In the genomic region with DNA sequence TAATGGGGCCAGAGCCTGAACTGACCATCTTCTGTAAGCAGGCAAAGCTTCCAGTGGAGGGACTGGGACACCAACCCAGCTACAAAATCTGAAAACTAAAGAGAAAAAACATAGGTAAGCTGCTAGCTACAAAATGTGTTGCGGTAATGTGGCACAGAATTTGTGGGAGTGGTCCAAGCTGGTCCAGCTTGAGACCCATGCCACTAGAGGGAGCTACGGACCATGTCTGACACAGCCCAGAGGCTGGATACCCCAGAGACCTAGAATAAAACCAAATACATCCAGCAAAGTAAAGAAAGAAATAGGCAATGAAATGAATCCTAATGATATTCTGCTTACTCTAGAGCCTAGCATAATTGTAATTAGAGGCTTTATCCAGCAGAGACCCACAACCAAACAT, we compare ENCODE assay signal across 9 mouse cellular contexts.
DNase-seq lines count a peak whose midpoint lies in the region; ATAC-seq and TF ChIP-seq lines count a peak whose summit lies in the region.
"Had no signal": no experiment of that assay in that cellular context is flagged by ENCODE, and none has a peak within 500 bp of the region (broad histone marks: within the 10 kb centered on the region; RNA-seq: fewer than 3 reads in every experiment).

No protein-coding gene starts in this region.

- H3K27me3 ChIP-seq in hindbrain, embryonic 11.5 days (ENCODE audit: control insufficient read depth, insufficient read depth, low read length) = no peaks in the 10 kb centered on the region
- H3K27me3 ChIP-seq in liver, postnatal 0 days (ENCODE audit: insufficient read depth, low read length) = no peaks in the 10 kb centered on the region
- H3K27me3 ChIP-seq: midbrain, embryonic 12.5 days had no signal

- H3K4me2 ChIP-seq in hindbrain, embryonic 11.5 days (replicated peaks; ENCODE audit: low read depth, low read length) = no peak overlapping the region
- no peak overlapping the region for H3K4me2 ChIP-seq in liver, postnatal 0 days (ENCODE audit: low read depth, low read length)
- H3K4me2 ChIP-seq: midbrain, embryonic 12.5 days had no signal

- H3K9ac ChIP-seq in hindbrain, embryonic 11.5 days (ENCODE audit: low read depth, low read length) = no peak overlapping the region
- no peak overlapping the region for H3K9ac ChIP-seq in liver, postnatal 0 days (replicated peaks)
- H3K9ac ChIP-seq: midbrain, embryonic 12.5 days had no signal

- H3K27ac ChIP-seq in hindbrain, embryonic 11.5 days (ENCODE audit: low read depth, low read length) = no peak overlapping the region
- no peak overlapping the region for H3K27ac ChIP-seq in liver, postnatal 0 days (ENCODE audit: low read depth)
- H3K27ac ChIP-seq: midbrain, embryonic 12.5 days had no signal

- DNase-seq in cerebellum, adult 11 months = peak; percentile 14
- peak; percentile 22 for DNase-seq in ovary, postnatal 14 days (ENCODE audit: low spot score)
- DNase-seq in ovary, postnatal 10 days (ENCODE audit: low spot score) = no peak
- DNase-seq in cerebellum, postnatal 25 days = peak; percentile 18 to 62
- peak; percentile 75 for DNase-seq in hindbrain, embryonic 11.5 days (ENCODE audit: low spot score)
- peak; percentile 39 for DNase-seq in liver, postnatal 0 days
- DNase-seq in thymus, postnatal 4 days = peak; percentile 59

- no peaks in the 10 kb centered on the region for H3K4me1 ChIP-seq in hindbrain, embryonic 11.5 days (replicated peaks; ENCODE audit: control insufficient read depth, insufficient read depth, low read length)
- H3K4me1 ChIP-seq in liver, postnatal 0 days (ENCODE audit: insufficient read depth) = no peaks in the 10 kb centered on the region
- H3K4me1 ChIP-seq: midbrain, embryonic 12.5 days had no signal

- H3K36me3 ChIP-seq in hindbrain, embryonic 11.5 days (ENCODE audit: control insufficient read depth, insufficient read depth, low read length) = no peaks in the 10 kb centered on the region
- H3K36me3 ChIP-seq in liver, postnatal 0 days (replicated peaks; ENCODE audit: insufficient read depth, low read length) = no peaks in the 10 kb centered on the region
- H3K36me3 ChIP-seq: midbrain, embryonic 12.5 days had no signal

- no peak overlapping the region for H3K4me3 ChIP-seq in hindbrain, embryonic 11.5 days (ENCODE audit: low read depth, low read length)
- H3K4me3 ChIP-seq in liver, postnatal 0 days (ENCODE audit: low read depth, low read length) = no peak overlapping the region
- H3K4me3 ChIP-seq: midbrain, embryonic 12.5 days had no signal

- 28% methylated on average over 2 of the region's 2 CpGs for WGBS in hindbrain, embryonic 11.5 days
- WGBS in liver, postnatal 0 days (ENCODE audit: insufficient replicate concordance) = 36% methylated on average over 2 of the region's 2 CpGs

- no peak for ATAC-seq in cerebellum, adult (ENCODE audit: insufficient number of reproducible peaks, low FRiP score, low TSS enrichment)
- ATAC-seq in hindbrain, embryonic 11.5 days (ENCODE audit: low FRiP score) = no peak
- no peak for ATAC-seq in liver, postnatal 0 days

- no peaks in the 10 kb centered on the region for H3K9me3 ChIP-seq in hindbrain, embryonic 11.5 days (ENCODE audit: control insufficient read depth, low read length)
- no peaks in the 10 kb centered on the region for H3K9me3 ChIP-seq in liver, postnatal 0 days (ENCODE audit: low read length)
- H3K9me3 ChIP-seq: midbrain, embryonic 12.5 days had no signal

- TF ChIP-seq CTCF in liver, postnatal 0 days (IDR thresholded peaks at IDR 0.05; ENCODE audit: low read depth) = peak; percentile 65

- no peak for TF ChIP-seq EP300 in liver, postnatal 0 days (IDR thresholded peaks at IDR 0.05; ENCODE audit: low read depth)
